Mouse (Mus musculus) heart, embryonic 11.5 days (tissue): ENCODE measurements around the gene Stard10. TPM values are rescaled to one million over a fixed set of nuclear protein-coding genes. Genes with fewer than 3 reads are reported as not detected.
A peak's percentile ranks its signal among the peaks of the same experiment; 100 is the strongest.

Experiments
- ATAC-seq: fragments of 200-750 bp; cut with Nextera tagmentation; replicated peaks from 2 replicates; pipeline ENCODE4 v1.8.0; 2017; ENCODE audit warnings: moderate library complexity; ENCODE audit not compliant: insufficient number of reproducible peaks, low FRiP score, low TSS enrichment
- H3K27ac ChIP-seq: fragments of 300-500 bp; sonication (generic); 2 replicates; pipeline ENCODE4 v1.5.1; 2014; ENCODE audit warnings: mild to moderate bottlenecking, low read depth, low read length
- H3K27me3 ChIP-seq: fragments of 300-500 bp; sonication (generic); 2 replicates; pipeline ENCODE4 v1.6.1; 2014; ENCODE audit warnings: mild to moderate bottlenecking, low read length, mixed read lengths; ENCODE audit not compliant: control insufficient read depth, insufficient read depth
- H3K36me3 ChIP-seq: fragments of 300-500 bp; sonication (generic); 2 replicates; pipeline ENCODE4 v1.6.1; 2014; ENCODE audit warnings: mild to moderate bottlenecking, low read length, moderate library complexity, mixed read lengths; ENCODE audit not compliant: control insufficient read depth, insufficient read depth
- H3K4me1 ChIP-seq: fragments of 300-500 bp; sonication (generic); 2 replicates; pipeline ENCODE4 v1.6.1; 2014; ENCODE audit warnings: low read length; ENCODE audit not compliant: control insufficient read depth, insufficient read depth
- H3K4me2 ChIP-seq: fragments of 300-500 bp; sonication (generic); 2 replicates; pipeline ENCODE4 v1.6.1; 2014; ENCODE audit warnings: mild to moderate bottlenecking, moderate library complexity
- H3K4me3 ChIP-seq: fragments of 300-500 bp; sonication (generic); 2 replicates; pipeline ENCODE4 v1.5.1; 2014; ENCODE audit warnings: low read depth, low read length
- H3K9ac ChIP-seq: fragments of 300-500 bp; sonication (generic); 2 replicates; pipeline ENCODE4 v1.6.1; 2014; ENCODE audit warnings: mild to moderate bottlenecking, low read depth, low read length, moderate library complexity
- H3K9me3 ChIP-seq: fragments of 300-500 bp; sonication (generic); replicated peaks from 2 replicates; pipeline ENCODE4 v1.6.1; 2016; ENCODE audit warnings: low read length; ENCODE audit not compliant: control insufficient read depth
- WGBS: fragments of 180-500 bp; shearing (Covaris S2); extraction: QIAGEN DNeasy Blood & Tissue Kit; methylation state at CpG from one replicate; pipeline ENCODE4 v1.1.7; 2014; ENCODE audit not compliant: insufficient replicate concordance; 5-methylcytosine and 5-hydroxymethylcytosine counted together
- polyA plus RNA-seq: library from polyadenylated mRNA; unstranded; fragments of >200 nt; fragmentation: Nextera tagmentation; extraction: Ambion mirVana; gene quantifications from 2 replicates; pipeline ENCODE4 v1.2.1, GENCODE M21; 2014

Gene Stard10
- polyA plus RNA-seq, 1 experiment from 2014 or later = 44.4 TPM

DNA sequence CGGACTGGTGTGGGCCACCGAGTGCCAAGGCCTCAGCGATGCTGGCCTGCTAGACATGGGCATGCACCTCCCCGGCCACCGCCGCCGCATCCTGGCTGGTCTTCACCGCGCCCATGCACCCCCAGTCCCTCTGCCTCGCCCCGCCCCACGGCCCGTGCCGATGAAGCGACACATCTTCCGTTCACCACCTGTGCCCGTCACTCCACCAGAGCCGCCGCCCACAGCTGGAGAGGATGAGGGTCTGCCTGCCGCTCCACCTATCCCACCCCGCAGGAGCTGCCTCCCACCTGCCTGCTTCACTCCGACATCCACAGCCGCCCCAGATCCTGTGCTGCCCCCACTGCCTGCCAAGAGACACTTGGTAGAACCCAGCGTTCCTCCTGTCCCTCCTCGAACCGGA is 56.2 kb downstream of the Stard10 start:
- Histone ChIP-seq H3K27ac (no peak overlapping the region), H3K9ac (no peak overlapping the region), H3K4me2 (no peak overlapping the region), H3K27me3 (peaks cover 14% of the 10 kb centered on the region), H3K36me3 (no peaks in the 10 kb centered on the region), H3K4me1 (0 out of 2 replicates have a peak, but pooled peaks cover 3% of the 10 kb centered on the region), H3K4me3 (no peak overlapping the region), H3K9me3 (no peaks in the 10 kb centered on the region)
- no peak for ATAC-seq
- 73% methylated on average over 18 of the region's 26 CpGs for WGBS

- peaks cover 9% of the 10 kb centered on the region for H3K4me1 ChIP-seq
- no peak for ATAC-seq
- H3K27me3 ChIP-seq = peaks cover 14% of the 10 kb centered on the region
- H3K9me3 ChIP-seq = no peaks in the 10 kb centered on the region
- H3K36me3 ChIP-seq = no peaks in the 10 kb centered on the region
- no peak overlapping the region for H3K27ac ChIP-seq
- no peak overlapping the region for H3K9ac ChIP-seq
- H3K4me2 ChIP-seq = no peak overlapping the region
- no peak overlapping the region for H3K4me3 ChIP-seq
Observed at GRCm38 (mm10) chr7:101374155-101374554, 57.3 kb downstream of the Stard10 start.

GRCm38 (mm10) chr7:101376701-101377340 is 59.9 kb downstream of the Stard10 start:
- no peak for ATAC-seq
- Histone ChIP-seq H3K27ac (no peak overlapping the region), H3K36me3 (no peaks in the 10 kb centered on the region), H3K4me1 (peaks cover 16% of the 10 kb centered on the region), H3K4me3 (no peak overlapping the region), H3K9ac (no peak overlapping the region), H3K9me3 (no peaks in the 10 kb centered on the region), H3K27me3 (peaks cover 14% of the 10 kb centered on the region), H3K4me2 (no peak overlapping the region)
- 81% methylated on average over 10 of the region's 10 CpGs for WGBS

GRCm38 (mm10) chr7:101377741-101378262 is 60.9 kb downstream of the Stard10 start:
- H3K9me3 ChIP-seq = no peaks in the 10 kb centered on the region
- no peaks in the 10 kb centered on the region for H3K36me3 ChIP-seq
- peaks cover 16% of the 10 kb centered on the region for H3K4me1 ChIP-seq
- peak overlapping the region; percentile 44 for H3K4me2 ChIP-seq
- peak; percentile 50; the same call in 1 of the 2 replicates for ATAC-seq
- WGBS = 37% methylated on average over 7 of the region's 7 CpGs
- no peak overlapping the region; the same call in 1 of the 2 replicates for H3K27ac ChIP-seq
- peaks cover 9% of the 10 kb centered on the region for H3K27me3 ChIP-seq
- H3K9ac ChIP-seq = peak overlapping the region; percentile 67
- H3K4me3 ChIP-seq = peak overlapping the region; percentile 20; the same call in 1 of the 2 replicates

DNA sequence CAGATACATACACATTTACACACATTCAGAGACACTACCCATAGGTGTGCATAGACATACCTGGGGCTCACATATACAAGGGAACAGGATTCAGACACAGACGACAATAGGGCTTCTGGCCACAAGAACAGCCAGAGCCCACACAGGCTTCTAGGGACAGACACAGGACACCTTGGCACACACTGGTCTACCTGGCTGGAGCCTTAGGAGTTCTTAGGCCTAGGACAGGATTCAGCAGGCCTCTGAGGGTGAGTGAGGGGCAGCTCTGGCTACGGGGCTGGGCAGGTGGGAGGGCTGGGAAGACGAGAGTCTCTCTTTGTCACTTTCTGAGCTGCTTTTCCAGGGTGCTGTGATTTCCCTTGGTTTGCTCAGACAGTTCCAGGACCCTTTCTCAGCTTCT is 61.4 kb downstream of the Stard10 start:
- H3K36me3 ChIP-seq = no peaks in the 10 kb centered on the region
- no peak overlapping the region for H3K4me3 ChIP-seq
- peaks cover 18% of the 10 kb centered on the region for H3K4me1 ChIP-seq
- peak overlapping the region; percentile 67 for H3K9ac ChIP-seq
- no peak for ATAC-seq
- peak overlapping the region; percentile 44 for H3K4me2 ChIP-seq
- no peaks in the 10 kb centered on the region for H3K9me3 ChIP-seq
- peak overlapping the region; percentile 54; the same call in 1 of the 2 replicates for H3K27ac ChIP-seq
- 71% methylated on average over 3 of the region's 3 CpGs for WGBS
- H3K27me3 ChIP-seq = 0 out of 2 replicates have a peak, but pooled peaks cover 4% of the 10 kb centered on the region

- Histone ChIP-seq H3K27me3 (no peaks in the 10 kb centered on the region), H3K27ac (no peak overlapping the region), H3K4me1 (peaks cover 20% of the 10 kb centered on the region), H3K9me3 (no peaks in the 10 kb centered on the region), H3K4me3 (no peak overlapping the region), H3K36me3 (no peaks in the 10 kb centered on the region), H3K9ac (peak overlapping the region; percentile 67; the same call in 1 of the 2 replicates), H3K4me2 (peak overlapping the region; percentile 44)
- 58% methylated on average over 5 of the region's 5 CpGs for WGBS
- no peak for ATAC-seq
Observed at GRCm38 (mm10) chr7:101378796-101379465, 62.0 kb downstream of the Stard10 start.

DNA sequence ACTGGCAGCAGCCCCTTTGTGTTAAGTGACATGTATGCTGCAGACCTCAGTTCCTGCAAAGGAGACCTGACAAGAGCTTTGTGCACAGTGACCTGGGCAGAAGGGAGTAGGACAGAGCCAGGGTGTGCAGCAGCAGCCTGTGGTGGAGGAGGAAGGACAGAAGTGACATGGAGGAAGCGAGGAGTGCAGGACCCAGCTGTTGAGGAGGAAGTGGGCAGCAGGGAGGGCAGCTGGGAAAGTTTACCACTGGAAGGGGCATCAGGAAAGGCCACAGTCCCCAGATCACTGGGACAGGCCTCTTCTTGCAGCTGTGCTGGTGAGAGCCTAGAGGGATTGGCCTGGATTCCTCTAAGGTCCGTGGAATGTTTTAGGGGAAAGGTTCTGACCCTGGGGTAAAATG is 62.8 kb downstream of the Stard10 start:
- 71% methylated on average over 2 of the region's 2 CpGs for WGBS
- Histone ChIP-seq H3K27me3 (no peaks in the 10 kb centered on the region), H3K27ac (no peak overlapping the region), H3K9me3 (no peaks in the 10 kb centered on the region), H3K36me3 (no peaks in the 10 kb centered on the region), H3K4me3 (no peak overlapping the region), H3K4me1 (peaks cover 22% of the 10 kb centered on the region), H3K9ac (peak overlapping the region; percentile 56), H3K4me2 (no peak overlapping the region)
- ATAC-seq = no peak

DNA sequence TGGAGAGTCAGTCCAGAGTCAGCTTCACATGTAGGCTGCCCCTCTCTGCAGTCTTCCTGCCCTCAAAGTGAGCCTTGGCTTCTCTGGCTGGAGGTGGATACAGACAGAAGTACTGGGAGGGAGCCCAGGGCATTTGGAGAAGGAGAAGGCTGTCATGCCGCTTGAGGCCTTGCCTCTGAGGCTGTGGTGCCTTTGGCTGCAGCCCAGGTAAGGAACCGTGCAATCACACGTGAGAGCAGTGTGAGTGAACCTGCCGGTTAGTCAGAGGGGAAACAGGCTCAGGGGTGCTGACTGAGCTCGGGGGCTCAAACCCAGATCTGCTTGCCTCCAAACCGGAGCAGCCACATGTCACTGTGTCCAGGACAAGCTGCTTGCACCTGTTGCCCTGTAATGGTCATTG is 64.6 kb downstream of the Stard10 start:
- Histone ChIP-seq H3K36me3 (no peaks in the 10 kb centered on the region), H3K4me2 (no peak overlapping the region), H3K4me1 (peaks cover 38% of the 10 kb centered on the region), H3K4me3 (no peak overlapping the region), H3K27ac (no peak overlapping the region), H3K9ac (no peak overlapping the region), H3K27me3 (no peaks in the 10 kb centered on the region), H3K9me3 (no peaks in the 10 kb centered on the region)
- 77% methylated on average over 6 of the region's 6 CpGs for WGBS
- ATAC-seq = no peak
